Comparison of ENCODE assay signal across 8 mouse cellular contexts in genomic region chr5:24983539-24983938, GRCm38 (mm10).
DNase-seq lines count a peak whose midpoint lies in the region; ATAC-seq and TF ChIP-seq lines count a peak whose summit lies in the region.

No protein-coding gene starts in this region.

- no peak overlapping the region for H3K4me3 ChIP-seq in hindbrain, embryonic 11.5 days (ENCODE audit: low read depth, low read length)
- H3K4me3 ChIP-seq in hindbrain, embryonic 13.5 days, result no peak overlapping the region
- H3K4me3 ChIP-seq in heart, adult 2 months, result no peak overlapping the region
- H3K4me3 ChIP-seq in midbrain, embryonic 15.5 days, result no peak overlapping the region

- no peaks in the 10 kb centered on the region; the same call in 1 of the 2 replicates for H3K4me1 ChIP-seq in hindbrain, embryonic 11.5 days (replicated peaks; ENCODE audit: control insufficient read depth, insufficient read depth, low read length)
- peaks cover 34% of the 10 kb centered on the region for H3K4me1 ChIP-seq in hindbrain, embryonic 13.5 days (replicated peaks)
- peaks cover 17% of the 10 kb centered on the region for H3K4me1 ChIP-seq in heart, adult 2 months (ENCODE audit: control insufficient read depth, insufficient read depth, low read length)
- peaks cover 37% of the 10 kb centered on the region for H3K4me1 ChIP-seq in midbrain, embryonic 15.5 days

- no peak for TF ChIP-seq POLR2A in heart, adult 2 months (IDR thresholded peaks at IDR 0.05; ENCODE audit: insufficient read depth, low read depth, low read length)

- H3K27me3 ChIP-seq in hindbrain, embryonic 11.5 days (ENCODE audit: control insufficient read depth, insufficient read depth, low read length), result no peaks in the 10 kb centered on the region
- no peaks in the 10 kb centered on the region for H3K27me3 ChIP-seq in hindbrain, embryonic 13.5 days
- H3K27me3 ChIP-seq in heart, adult 2 months (ENCODE audit: control insufficient read depth, insufficient read depth, low read length), result no peaks in the 10 kb centered on the region
- H3K27me3 ChIP-seq in midbrain, embryonic 15.5 days (replicated peaks), result no peaks in the 10 kb centered on the region

- TF ChIP-seq CTCF in heart, adult 2 months (IDR thresholded peaks at IDR 0.05), result peak; percentile 75

- intact Hi-C loops in heart, adult 2 months (cut with DNase I), result no loop called here
- intact Hi-C loops in left cerebral cortex, postnatal 4 days (cut with DNase I), result no loop called here

- H3K36me3 ChIP-seq in hindbrain, embryonic 11.5 days (ENCODE audit: control insufficient read depth, insufficient read depth, low read length), result no peaks in the 10 kb centered on the region
- no peaks in the 10 kb centered on the region for H3K36me3 ChIP-seq in hindbrain, embryonic 13.5 days
- H3K36me3 ChIP-seq in heart, adult 2 months (ENCODE audit: control insufficient read depth, insufficient read depth, low read length), result no peaks in the 10 kb centered on the region
- no peaks in the 10 kb centered on the region for H3K36me3 ChIP-seq in midbrain, embryonic 15.5 days (replicated peaks)

- no peak overlapping the region for H3K4me2 ChIP-seq in hindbrain, embryonic 11.5 days (replicated peaks; ENCODE audit: low read depth, low read length)
- no peak overlapping the region for H3K4me2 ChIP-seq in hindbrain, embryonic 13.5 days
- no peak overlapping the region for H3K4me2 ChIP-seq in midbrain, embryonic 15.5 days

- no peak for TF ChIP-seq EP300 in heart, adult 2 months (IDR thresholded peaks at IDR 0.05; ENCODE audit: insufficient read depth, low read depth, low read length)

- ATAC-seq in hindbrain, embryonic 11.5 days (ENCODE audit: low FRiP score), result peak; percentile 47; the same call in 1 of the 2 replicates
- no peak for ATAC-seq in hindbrain, embryonic 13.5 days (ENCODE audit: low FRiP score)
- peak; percentile 43 for ATAC-seq in CD4-positive, CD25-positive, alpha-beta regulatory T cell, adult 4 months
- no peak for ATAC-seq in midbrain, embryonic 15.5 days (replicated peaks)

- 14% methylated on average over 3 of the region's 3 CpGs for WGBS in hindbrain, embryonic 11.5 days
- WGBS in hindbrain, embryonic 13.5 days, result 13% methylated on average over 3 of the region's 3 CpGs
- WGBS in heart, adult 2 months, result 14% methylated on average over 3 of the region's 3 CpGs
- 19% methylated on average over 3 of the region's 3 CpGs for WGBS in midbrain, embryonic 15.5 days

- no peaks in the 10 kb centered on the region for H3K9me3 ChIP-seq in hindbrain, embryonic 11.5 days (ENCODE audit: control insufficient read depth, low read length)
- H3K9me3 ChIP-seq in hindbrain, embryonic 13.5 days, result no peaks in the 10 kb centered on the region
- H3K9me3 ChIP-seq in midbrain, embryonic 15.5 days, result no peaks in the 10 kb centered on the region

- H3K79me2 ChIP-seq in heart, adult 2 months (replicated peaks; ENCODE audit: control insufficient read depth, insufficient read depth, low read length), result no peaks in the 10 kb centered on the region

- no peak overlapping the region for H3K9ac ChIP-seq in hindbrain, embryonic 11.5 days (ENCODE audit: low read depth, low read length)
- H3K9ac ChIP-seq in hindbrain, embryonic 13.5 days, result no peak overlapping the region
- no peak overlapping the region for H3K9ac ChIP-seq in heart, adult 2 months (ENCODE audit: low read depth, low read length)
- no peak overlapping the region for H3K9ac ChIP-seq in midbrain, embryonic 15.5 days

- H3K27ac ChIP-seq in hindbrain, embryonic 11.5 days (ENCODE audit: low read depth, low read length), result no peak overlapping the region
- H3K27ac ChIP-seq in hindbrain, embryonic 13.5 days, result no peak overlapping the region
- H3K27ac ChIP-seq in heart, adult 2 months, result no peak overlapping the region
- peak overlapping the region; percentile 34; the same call in 1 of the 2 replicates for H3K27ac ChIP-seq in midbrain, embryonic 15.5 days

- DNase-seq in hindbrain, embryonic 11.5 days (ENCODE audit: low spot score), result peak; percentile 75
- DNase-seq in cerebellum, adult 18-20 months, result peak; percentile 52 to 59
- peak; percentile 45 to 54 for DNase-seq in heart, adult 2 months
- DNase-seq in left cerebral cortex, postnatal 4 days, result peak; percentile 68
- peak; percentile 91 for DNase-seq in thymus, postnatal 4 days

Comparison
In these comparisons a context has a peak if more than half of its experiments do, and no peak if none do; other contexts are left out.
1. ATAC-seq: peak in hindbrain, embryonic 11.5 days (single experiment) and CD4-positive, CD25-positive, alpha-beta regulatory T cell, adult 4 months (single experiment); none in hindbrain, embryonic 13.5 days (single experiment) and midbrain, embryonic 15.5 days (single experiment).
2. Peak in every context shown above with its lines, with median percentiles within 50 percentile points of each other: DNase-seq.